Mouse (Mus musculus) brain, embryonic 14.5 days (tissue): ENCODE measurements around the gene Alkbh6.

Experiments used
- CTCF ChIP-seq: fragments of 200-500 bp; IDR thresholded peaks from 2 replicates; pipeline ENCODE4 v1.5.1; 2012; ENCODE audit warnings: inconsistent platforms, mild to moderate bottlenecking, moderate library complexity, borderline replicate concordance; ENCODE audit not compliant: insufficient read depth, insufficient read length; ENCODE audit errors: extremely low read depth
- POLR2A ChIP-seq: fragments of 200-500 bp; IDR thresholded peaks from 2 replicates; pipeline ENCODE4 v1.6.1; 2012; ENCODE audit warnings: mild to moderate bottlenecking, inconsistent platforms, borderline replicate concordance; ENCODE audit not compliant: poor library complexity, insufficient read depth, insufficient read length, severe bottlenecking; ENCODE audit errors: extremely low read depth

GRCm38 (mm10) chr7:30295103-30295502 lies 13.4 kb upstream of the Alkbh6 start:
- TF ChIP-seq POLR2A: no peak
- TF ChIP-seq CTCF: no peak
